Mouse (Mus musculus): ENCODE data around the gene Ankrd63. TPM values are rescaled to one million over a fixed set of nuclear protein-coding genes. Genes with fewer than 3 reads are reported as not detected.

Gene Ankrd63
- polyA plus RNA-seq, 1 experiment from 2014 or later: not detected

- Histone ChIP-seq H3K27ac (no peak overlapping the region), H3K9me3 (replicated peaks) (no peaks in the 10 kb centered on the region), H3K36me3 (no peaks in the 10 kb centered on the region), H3K4me3 (no peak overlapping the region), H3K27me3 (ENCODE audit: low read depth, poor library complexity, severe bottlenecking) (peaks cover 32% of the 10 kb centered on the region), H3K4me1 (peaks cover 16% of the 10 kb centered on the region)
- 72% methylated on average over 9 of the region's 9 CpGs for WGBS
- no peak for DNase-seq (ENCODE audit: low spot score)
Measured at GRCm38 (mm10) chr2:118741183-118741582, 37.4 kb upstream of the Ankrd63 start.

- Histone ChIP-seq H3K27me3 (ENCODE audit: low read depth, poor library complexity, severe bottlenecking) (peaks cover 34% of the 10 kb centered on the region), H3K27ac (no peak overlapping the region), H3K9me3 (replicated peaks) (no peaks in the 10 kb centered on the region), H3K4me1 (peaks cover 10% of the 10 kb centered on the region), H3K36me3 (no peaks in the 10 kb centered on the region), H3K4me3 (no peak overlapping the region)
- no peak for DNase-seq (ENCODE audit: low spot score)
- 70% methylated on average over 3 of the region's 3 CpGs for WGBS
Measured at GRCm38 (mm10) chr2:118740341-118740740, 36.6 kb upstream of the Ankrd63 start.

DNA sequence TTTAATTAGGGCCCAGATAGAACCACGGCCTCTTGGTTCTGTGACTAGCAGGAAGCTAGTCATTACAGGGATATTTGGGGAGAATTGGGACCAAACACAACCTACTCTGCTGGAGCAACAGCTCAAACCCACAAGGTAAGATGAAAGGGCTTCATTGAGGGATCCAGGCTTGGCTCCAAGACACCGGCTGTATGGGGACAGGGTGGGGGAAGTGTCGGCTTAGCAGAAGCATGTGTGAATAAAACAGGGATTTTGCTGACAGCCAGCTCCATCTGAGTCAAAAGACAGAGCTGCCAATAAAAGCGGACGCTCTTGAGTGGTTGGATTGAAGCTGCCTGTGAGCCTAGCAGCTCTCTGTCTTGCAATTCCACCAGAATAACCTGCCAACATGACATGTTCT lies 29.6 kb upstream of the Ankrd63 start:
- H3K4me1 ChIP-seq: peaks cover 10% of the 10 kb centered on the region
- peaks cover 49% of the 10 kb centered on the region for H3K27me3 ChIP-seq (ENCODE audit: low read depth, poor library complexity, severe bottlenecking)
- DNase-seq (ENCODE audit: low spot score): no peak
- H3K27ac ChIP-seq: no peak overlapping the region
- H3K9me3 ChIP-seq (replicated peaks): no peaks in the 10 kb centered on the region
- 59% methylated on average over 5 of the region's 5 CpGs for WGBS
- H3K36me3 ChIP-seq: no peaks in the 10 kb centered on the region
- H3K4me3 ChIP-seq: no peak overlapping the region

- H3K4me3 ChIP-seq: no peak overlapping the region
- no peak overlapping the region for H3K27ac ChIP-seq
- H3K4me1 ChIP-seq: peaks cover 16% of the 10 kb centered on the region
- H3K27me3 ChIP-seq (ENCODE audit: low read depth, poor library complexity, severe bottlenecking): peaks cover 62% of the 10 kb centered on the region
- WGBS: 92% methylated on average over 5 of the region's 5 CpGs
- H3K36me3 ChIP-seq: no peaks in the 10 kb centered on the region
- no peak for DNase-seq (ENCODE audit: low spot score)
- no peaks in the 10 kb centered on the region for H3K9me3 ChIP-seq (replicated peaks)
Measured at GRCm38 (mm10) chr2:118731981-118732380, 28.2 kb upstream of the Ankrd63 start.

GRCm38 (mm10) chr2:118730622-118730915 lies 26.8 kb upstream of the Ankrd63 start:
- no peak overlapping the region for H3K4me3 ChIP-seq

GRCm38 (mm10) chr2:118729816-118730621 lies 26.3 kb upstream of the Ankrd63 start:
- Histone ChIP-seq H3K4me1 (peaks cover 16% of the 10 kb centered on the region), H3K27ac (no peak overlapping the region), H3K27me3 (ENCODE audit: low read depth, poor library complexity, severe bottlenecking) (peaks cover 67% of the 10 kb centered on the region), H3K9me3 (replicated peaks) (no peaks in the 10 kb centered on the region), H3K36me3 (no peaks in the 10 kb centered on the region), H3K4me3 (no peak overlapping the region)
- DNase-seq (ENCODE audit: low spot score): no peak
- WGBS: 29% methylated on average over 8 of the region's 8 CpGs

More at GRCm38 (mm10) chr2:118730622-118730915, 26.8 kb upstream of the Ankrd63 start:
- Histone ChIP-seq H3K27ac (no peak overlapping the region), H3K9me3 (replicated peaks) (no peaks in the 10 kb centered on the region), H3K27me3 (ENCODE audit: low read depth, poor library complexity, severe bottlenecking) (peaks cover 63% of the 10 kb centered on the region), H3K4me1 (peaks cover 16% of the 10 kb centered on the region), H3K36me3 (no peaks in the 10 kb centered on the region)
- 5% methylated on average over 3 of the region's 3 CpGs for WGBS
- DNase-seq (ENCODE audit: low spot score): no peak

- Histone ChIP-seq H3K27ac (0 out of 2 replicates have a peak overlapping the region, but pooled peaks have one; percentile 56), H3K9me3 (replicated peaks) (no peaks in the 10 kb centered on the region), H3K4me3 (no peak overlapping the region), H3K36me3 (no peaks in the 10 kb centered on the region), H3K4me1 (peaks cover 16% of the 10 kb centered on the region), H3K27me3 (ENCODE audit: low read depth, poor library complexity, severe bottlenecking) (peaks cover 74% of the 10 kb centered on the region)
- DNase-seq (ENCODE audit: low spot score): no peak
- WGBS: 44% methylated on average over 4 of the region's 4 CpGs
Measured at GRCm38 (mm10) chr2:118729194-118729593, 25.4 kb upstream of the Ankrd63 start.

DNA sequence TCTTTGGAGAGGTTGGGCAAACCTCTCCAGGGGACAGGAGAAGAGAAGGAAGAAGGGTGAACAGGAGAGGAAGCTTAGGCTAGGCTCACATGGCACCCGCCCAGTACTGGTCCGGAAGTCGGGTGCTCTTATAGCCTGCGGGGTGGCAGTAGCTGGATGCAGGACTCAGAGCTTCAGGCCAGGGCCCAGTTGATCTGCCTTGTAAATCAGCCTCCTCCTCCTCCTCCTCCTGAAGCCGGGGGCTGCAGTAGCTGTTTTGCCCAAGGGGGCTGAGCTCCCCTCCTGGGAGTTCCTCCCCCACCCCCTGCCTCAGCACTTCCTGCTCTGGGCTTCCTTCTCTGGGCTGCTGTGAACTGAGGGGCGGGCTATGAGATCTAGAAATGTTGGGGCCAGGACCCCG lies 24.6 kb upstream of the Ankrd63 start, which contains the start of gene Plcb2:
Gene Plcb2, minus strand, starts transcription at position 102 of the 400 bp plus-strand sequence.
- Histone ChIP-seq H3K9me3 (replicated peaks) (no peaks in the 10 kb centered on the region), H3K4me3 (peak within 1 kb of the TSS; percentile 16; the same call in 1 of the 2 replicates), H3K4me1 (peaks cover 16% of the 10 kb centered on the region), H3K27me3 (ENCODE audit: low read depth, poor library complexity, severe bottlenecking) (peaks cover 77% of the 10 kb centered on the region), H3K27ac (peak within 1 kb of the TSS; percentile 56), H3K36me3 (no peaks in the 10 kb centered on the region)
- no peak for DNase-seq (ENCODE audit: low spot score)
- 11% methylated on average over 7 of the region's 7 CpGs for WGBS

DNA sequence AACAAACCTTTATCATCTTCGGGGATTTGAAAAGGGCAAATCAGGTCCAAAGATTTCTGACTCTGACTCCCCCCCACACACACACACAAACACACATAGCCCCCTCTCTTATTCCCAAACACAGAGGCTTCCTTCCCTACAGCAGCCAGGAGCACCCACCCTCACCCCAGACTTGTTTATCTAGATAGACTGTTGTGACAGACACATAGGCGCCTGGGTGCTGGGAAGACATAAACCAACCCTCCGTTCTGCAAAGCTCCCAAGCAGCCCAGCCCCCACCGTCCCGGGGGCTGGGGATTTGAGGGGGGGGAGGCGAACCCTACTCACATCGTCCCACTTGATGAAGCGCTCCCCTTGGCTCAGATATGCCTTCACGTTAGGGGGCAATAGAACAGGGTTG lies 24.1 kb upstream of the Ankrd63 start:
- 18% methylated on average over 9 of the region's 9 CpGs for WGBS
- DNase-seq (ENCODE audit: low spot score): no peak

GRCm38 (mm10) chr2:118726873-118727272 lies 23.1 kb upstream of the Ankrd63 start:
- Histone ChIP-seq H3K4me1 (peaks cover 23% of the 10 kb centered on the region), H3K9me3 (replicated peaks) (no peaks in the 10 kb centered on the region), H3K36me3 (no peaks in the 10 kb centered on the region), H3K27ac (no peak overlapping the region), H3K4me3 (no peak overlapping the region), H3K27me3 (ENCODE audit: low read depth, poor library complexity, severe bottlenecking) (peaks cover 85% of the 10 kb centered on the region)
- no peak for DNase-seq (ENCODE audit: low spot score)
- WGBS: 90% methylated on average over 2 of the region's 2 CpGs

More for the DNA sequence above, 24.1 kb upstream of the Ankrd63 start:
- Histone ChIP-seq H3K36me3 (no peaks in the 10 kb centered on the region), H3K9me3 (replicated peaks) (no peaks in the 10 kb centered on the region), H3K4me3 (peak overlapping the region; percentile 16; the same call in 1 of the 2 replicates), H3K4me1 (peaks cover 19% of the 10 kb centered on the region), H3K27me3 (ENCODE audit: low read depth, poor library complexity, severe bottlenecking) (peaks cover 82% of the 10 kb centered on the region), H3K27ac (peak overlapping the region; percentile 56; the same call in 1 of the 2 replicates)

- peaks cover 23% of the 10 kb centered on the region for H3K4me1 ChIP-seq
- 87% methylated on average over 4 of the region's 4 CpGs for WGBS
- no peaks in the 10 kb centered on the region for H3K36me3 ChIP-seq
- no peak for DNase-seq (ENCODE audit: low spot score)
- H3K9me3 ChIP-seq (replicated peaks): no peaks in the 10 kb centered on the region
- no peak overlapping the region for H3K4me3 ChIP-seq
- H3K27ac ChIP-seq: no peak overlapping the region
- H3K27me3 ChIP-seq (ENCODE audit: low read depth, poor library complexity, severe bottlenecking): peaks cover 72% of the 10 kb centered on the region
Measured at GRCm38 (mm10) chr2:118725511-118725910, 21.7 kb upstream of the Ankrd63 start.

- DNase-seq (ENCODE audit: low spot score): no peak
- peaks cover 18% of the 10 kb centered on the region for H3K4me1 ChIP-seq
- no peak overlapping the region for H3K4me3 ChIP-seq
- WGBS: 82% methylated on average over 15 of the region's 15 CpGs
- peaks cover 70% of the 10 kb centered on the region for H3K27me3 ChIP-seq (ENCODE audit: low read depth, poor library complexity, severe bottlenecking)
- no peak overlapping the region for H3K27ac ChIP-seq
- no peaks in the 10 kb centered on the region for H3K9me3 ChIP-seq (replicated peaks)
- no peaks in the 10 kb centered on the region for H3K36me3 ChIP-seq
Measured at GRCm38 (mm10) chr2:118723693-118724486, 20.1 kb upstream of the Ankrd63 start.

GRCm38 (mm10) chr2:118716677-118717076 lies 12.9 kb upstream of the Ankrd63 start:
- Histone ChIP-seq H3K4me1 (peaks cover 10% of the 10 kb centered on the region; the same call in 1 of the 2 replicates), H3K27me3 (ENCODE audit: low read depth, poor library complexity, severe bottlenecking) (peaks cover 74% of the 10 kb centered on the region), H3K4me3 (no peak overlapping the region), H3K27ac (no peak overlapping the region), H3K9me3 (replicated peaks) (no peaks in the 10 kb centered on the region), H3K36me3 (no peaks in the 10 kb centered on the region)
- WGBS: 89% methylated on average over 5 of the region's 5 CpGs
- no peak for DNase-seq (ENCODE audit: low spot score)

Measured in limb, embryonic 10.5 days (tissue).